Mouse (Mus musculus): ENCODE measurements at regions not wholly inside any gene's neighbourhood (a gene's known extent, or its start where the extent isn't known, plus 50 kb on each side); places are given as distances from the start of the nearest gene placed in this dataset.

- in situ Hi-C loops (cut with MboI; ENCODE audit: unreplicated experiment in 2 of 2), result no loop called here
Observed at GRCm38 (mm10) chr11:31721908-31722307, 50.2 kb upstream of the Bod1 start.

DNA sequence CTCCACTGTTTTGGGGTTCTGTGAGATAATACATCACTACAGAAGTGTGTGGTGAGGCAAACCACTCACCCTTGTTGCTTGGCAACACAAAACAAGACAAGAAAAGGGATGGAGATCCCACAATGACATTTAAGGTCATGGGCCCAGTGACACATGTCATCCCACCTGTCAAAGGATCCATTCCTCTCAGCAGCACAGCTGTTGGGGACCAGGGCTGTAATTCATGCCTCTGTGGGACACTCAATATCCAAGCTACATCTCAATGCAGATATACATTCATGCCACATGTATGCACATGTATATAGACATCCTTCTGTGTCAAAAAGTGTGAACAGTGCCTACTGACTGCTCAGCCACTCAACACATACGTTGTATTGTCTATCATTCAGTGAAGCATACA lies 52.8 kb upstream of the Bod1 start:
- in situ Hi-C loops (cut with MboI; ENCODE audit: unreplicated experiment in 2 of 2), result no loop called here

- in situ Hi-C loops (cut with MboI; ENCODE audit: unreplicated experiment in 2 of 2), result no loop called here
Observed at GRCm38 (mm10) chr11:31725936-31726647, 54.4 kb upstream of the Bod1 start.

DNA sequence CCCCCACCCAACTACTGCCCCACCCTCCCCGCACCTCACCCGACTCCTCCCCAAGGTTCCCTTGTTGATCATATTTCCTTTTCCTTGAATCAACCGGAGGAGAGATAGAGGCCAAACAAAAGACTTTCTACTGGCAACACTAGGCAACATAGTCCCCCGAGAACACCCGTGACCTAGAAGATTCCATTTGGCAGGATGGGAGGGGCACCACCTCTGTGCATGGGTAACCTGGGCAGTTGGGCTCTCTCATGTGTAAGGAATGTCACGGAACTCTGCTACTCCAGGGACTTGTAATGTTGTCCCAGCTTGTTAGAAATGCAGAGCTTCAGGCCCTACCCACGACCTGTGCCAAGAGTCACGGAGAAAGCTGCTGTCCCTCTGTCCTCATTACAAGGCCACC lies 55.6 kb upstream of the Bod1 start:
- in situ Hi-C loops (cut with MboI; ENCODE audit: unreplicated experiment in 2 of 2), result no loop called here

- in situ Hi-C loops (cut with MboI; ENCODE audit: unreplicated experiment in 2 of 2), result no loop called here
Observed at GRCm38 (mm10) chr11:31729728-31730127, 58.0 kb upstream of the Bod1 start.

- in situ Hi-C loops (cut with MboI; ENCODE audit: unreplicated experiment in 2 of 2), result no loop called here
Observed at GRCm38 (mm10) chr11:31730181-31730580, 58.5 kb upstream of the Bod1 start.

GRCm38 (mm10) chr11:31730680-31731079 lies 59.0 kb upstream of the Bod1 start:
- in situ Hi-C loops (cut with MboI; ENCODE audit: unreplicated experiment in 2 of 2), result no loop called here

GRCm38 (mm10) chr11:31731459-31731858 lies 59.8 kb upstream of the Bod1 start:
- in situ Hi-C loops (cut with MboI; ENCODE audit: unreplicated experiment in 2 of 2), result no loop called here

DNA sequence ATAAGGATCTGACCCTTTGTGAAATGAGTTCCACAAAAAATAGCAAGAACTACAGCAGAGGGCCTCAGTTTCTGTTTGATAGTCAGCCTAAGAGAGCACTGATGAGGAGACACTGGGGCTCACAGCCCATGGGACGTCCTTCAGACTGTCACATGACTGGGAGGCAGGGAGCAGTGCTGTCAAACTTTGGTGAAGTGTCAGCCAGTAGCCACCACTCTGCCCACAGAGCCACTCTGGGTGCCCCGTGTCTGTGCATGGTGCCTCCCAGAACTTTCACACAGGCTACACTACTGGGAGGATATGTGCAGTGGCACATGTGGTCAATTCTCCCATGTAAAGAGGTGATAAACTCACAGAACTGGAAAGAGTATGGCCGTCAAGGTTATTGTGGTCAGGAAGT lies 60.7 kb upstream of the Bod1 start:
- in situ Hi-C loops (cut with MboI; ENCODE audit: unreplicated experiment in 2 of 2), result no loop called here

DNA sequence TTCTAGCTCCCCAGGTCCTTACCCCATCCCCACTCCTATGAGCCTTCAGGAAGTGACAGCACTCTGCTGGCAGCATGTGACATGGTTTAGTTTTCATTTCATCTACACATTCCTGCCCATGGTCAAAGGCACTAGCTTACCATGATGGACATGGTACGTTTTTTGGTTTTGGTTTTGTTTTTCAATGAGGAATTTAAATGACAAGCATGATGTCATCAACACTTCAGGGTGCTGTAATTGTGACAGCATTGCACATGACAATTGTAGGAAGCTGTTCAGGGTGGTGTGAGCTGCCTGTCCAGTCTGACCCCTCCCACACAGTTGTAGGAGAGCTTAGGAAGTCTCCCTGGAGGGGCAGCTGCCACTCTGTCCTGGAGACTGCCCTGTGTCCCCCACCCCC lies 61.3 kb upstream of the Bod1 start:
- in situ Hi-C loops (cut with MboI; ENCODE audit: unreplicated experiment in 2 of 2), result no loop called here

GRCm38 (mm10) chr11:31734091-31734490 lies 62.4 kb upstream of the Bod1 start:
- in situ Hi-C loops (cut with MboI; ENCODE audit: unreplicated experiment in 2 of 2), result no loop called here

GRCm38 (mm10) chr11:31735257-31735656 lies 63.6 kb upstream of the Bod1 start:
- in situ Hi-C loops (cut with MboI; ENCODE audit: unreplicated experiment in 2 of 2), result no loop called here

- in situ Hi-C loops (cut with MboI; ENCODE audit: unreplicated experiment in 2 of 2), result no loop called here
Observed at GRCm38 (mm10) chr11:31736086-31736485, 64.4 kb upstream of the Bod1 start.

DNA sequence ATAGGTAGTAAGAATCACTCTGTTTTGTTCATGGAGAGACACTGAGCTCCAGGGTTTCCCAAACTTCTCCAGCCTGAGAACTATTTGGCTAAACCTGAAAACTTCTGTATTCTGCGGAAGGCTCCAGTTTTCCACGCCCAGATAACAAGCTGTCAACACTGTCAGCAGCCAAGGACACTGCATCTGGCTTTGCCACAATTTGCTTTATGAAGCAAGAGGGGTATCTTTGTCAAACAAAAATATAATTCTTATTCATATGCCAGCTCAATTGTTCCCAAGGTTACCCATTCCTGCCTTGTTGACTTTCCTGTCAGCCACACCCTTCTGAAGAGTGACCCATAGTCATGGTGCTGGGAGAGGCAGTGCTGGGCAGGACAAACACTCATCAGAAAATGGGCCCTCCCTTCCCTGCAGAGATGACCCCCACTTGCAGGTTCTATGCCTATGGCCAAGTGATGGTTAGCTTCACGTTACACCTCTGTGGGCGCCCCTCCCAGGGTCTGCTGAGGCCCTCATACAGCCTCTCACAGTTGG lies 64.9 kb upstream of the Bod1 start:
- in situ Hi-C loops (cut with MboI; ENCODE audit: unreplicated experiment in 2 of 2), result no loop called here

- in situ Hi-C loops (cut with MboI; ENCODE audit: unreplicated experiment in 2 of 2), result no loop called here
Observed at GRCm38 (mm10) chr11:31738148-31739021, 66.7 kb upstream of the Bod1 start.

DNA sequence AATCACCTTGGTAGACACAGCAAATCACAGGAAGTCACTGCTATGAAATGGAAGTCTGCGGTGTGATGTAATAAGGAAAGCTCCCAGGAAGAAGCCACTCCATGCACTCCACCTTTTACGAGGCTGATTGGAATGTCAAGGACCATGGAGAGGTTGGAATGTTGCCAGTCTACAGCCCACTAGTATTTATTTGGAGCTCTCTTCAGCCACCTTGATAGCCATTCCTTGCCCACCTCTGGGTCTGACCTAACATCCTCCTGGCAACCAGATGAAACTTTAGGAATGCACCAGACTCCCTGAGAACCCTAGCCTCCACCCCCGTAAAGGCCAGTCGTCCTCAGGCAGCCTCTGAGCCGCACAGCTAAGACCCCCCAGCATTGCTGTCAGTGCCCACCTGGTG lies 68.7 kb upstream of the Bod1 start:
- in situ Hi-C loops (cut with MboI; ENCODE audit: unreplicated experiment in 2 of 2), result no loop called here

- in situ Hi-C loops (cut with MboI; ENCODE audit: unreplicated experiment in 2 of 2), result no loop called here
Observed at GRCm38 (mm10) chr11:31742160-31742559, 70.5 kb upstream of the Bod1 start.

DNA sequence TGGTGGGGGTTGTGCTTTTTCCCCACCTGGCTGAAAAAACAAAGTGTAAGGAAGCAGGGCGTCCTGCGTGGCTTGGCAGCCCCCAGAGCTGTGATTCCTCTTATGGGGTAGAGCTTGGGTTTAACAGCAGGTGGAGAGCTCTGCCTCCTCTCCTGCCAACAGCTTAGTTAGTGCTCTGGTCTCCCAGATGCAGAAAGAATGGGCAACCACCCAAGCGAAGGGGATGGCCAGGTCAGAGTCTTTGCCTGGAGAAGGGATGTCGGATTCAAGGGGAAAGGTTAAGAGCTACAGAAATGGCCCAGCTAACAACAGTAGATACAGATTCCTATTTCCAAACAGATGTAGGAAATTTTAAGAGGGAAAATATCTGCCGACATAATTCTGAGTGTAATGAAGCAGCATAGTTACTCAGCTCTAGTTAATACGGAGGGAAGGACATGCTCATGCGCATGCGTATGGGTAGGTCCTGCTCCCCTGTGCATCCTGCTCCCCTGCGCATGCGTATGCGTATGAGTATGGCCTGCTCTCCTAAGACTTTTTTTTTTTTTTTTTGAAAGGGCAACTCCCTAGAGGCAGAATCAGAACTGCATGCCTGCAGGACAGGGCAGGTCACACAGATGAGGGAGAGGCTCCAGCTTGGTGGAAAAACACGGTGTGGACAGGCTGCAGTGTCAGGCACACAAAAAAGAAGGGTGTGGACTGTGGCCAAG lies 72.5 kb upstream of the Bod1 start:
- in situ Hi-C loops (cut with MboI; ENCODE audit: unreplicated experiment in 2 of 2), result no loop called here

- in situ Hi-C loops (cut with MboI; ENCODE audit: unreplicated experiment in 2 of 2), result no loop called here
Observed at GRCm38 (mm10) chr11:31745028-31745865, 73.6 kb upstream of the Bod1 start.

DNA sequence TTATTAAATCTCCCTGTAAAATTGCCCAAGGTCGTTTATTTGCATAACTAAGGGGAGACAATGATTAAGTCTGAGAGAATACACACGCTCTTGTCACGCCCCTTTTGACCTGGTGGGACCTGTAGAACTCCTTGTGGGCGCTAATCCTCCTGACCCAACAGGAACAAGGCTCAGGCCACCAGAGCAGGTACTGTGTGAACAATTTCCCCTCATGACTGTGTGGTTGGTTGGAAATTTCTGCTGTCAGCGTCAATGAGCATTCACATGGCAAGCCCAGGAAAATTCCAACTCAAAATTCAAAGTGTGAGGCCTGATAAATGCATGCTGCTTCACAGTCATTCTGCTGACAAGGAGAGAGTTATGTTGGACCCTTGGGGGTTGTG lies 74.2 kb upstream of the Bod1 start:
- in situ Hi-C loops (cut with MboI; ENCODE audit: unreplicated experiment in 2 of 2), result no loop called here

Measured in v-Abl transformed pro-B cells (cell line).